Mouse (Mus musculus): ENCODE results near the gene Gm13697.

GRCm38 (mm10) chr2:84022905-84023304 lies 38.4 kb downstream of the Gm13697 start:
- TF ChIP-seq CTCF (IDR thresholded peaks at IDR 0.05; ENCODE audit: insufficient read depth, low read depth, low read length), result no peak
- TF ChIP-seq POLR2A (IDR thresholded peaks at IDR 0.05; ENCODE audit: insufficient read depth, low read depth, low read length), result no peak
